Mouse (Mus musculus): Measurements from ENCODE around the gene Mpo. TPM values are rescaled to one million over a fixed set of nuclear protein-coding genes. Genes with fewer than 3 reads are reported as not detected.

The Mpo gene
- polyA plus RNA-seq, 1 experiment: not detected

GRCm38 (mm10) chr11:87811396-87811795, 18.0 kb downstream of the Mpo start:
- TF ChIP-seq CTCF (IDR thresholded peaks at IDR 0.05; ENCODE audit: insufficient read depth, low read depth, low read length): no peak
- no peak for TF ChIP-seq POLR2A (IDR thresholded peaks at IDR 0.05; ENCODE audit: insufficient read depth, low read depth, low read length)
- H3K4me3 ChIP-seq (ENCODE audit: insufficient read depth, low read depth, low read length): no peak overlapping the region
- WGBS: 22% methylated on average over 4 of the region's 4 CpGs
- 0 out of 2 replicates have a peak overlapping the region, but pooled peaks have one; percentile 4 for H3K27ac ChIP-seq (ENCODE audit: insufficient read depth, low read depth, low read length)
- H3K4me1 ChIP-seq (ENCODE audit: control insufficient read depth, insufficient read depth, low read length): peaks cover 5% of the 10 kb centered on the region

- H3K27ac ChIP-seq (ENCODE audit: insufficient read depth, low read depth, low read length): no peak overlapping the region
- WGBS: 72% methylated on average over 8 of the region's 8 CpGs
- H3K4me3 ChIP-seq (ENCODE audit: insufficient read depth, low read depth, low read length): no peak overlapping the region
- TF ChIP-seq POLR2A (IDR thresholded peaks at IDR 0.05; ENCODE audit: insufficient read depth, low read depth, low read length) (no peak), CTCF (IDR thresholded peaks at IDR 0.05; ENCODE audit: insufficient read depth, low read depth, low read length) (no peak)
- peaks cover 10% of the 10 kb centered on the region for H3K4me1 ChIP-seq (ENCODE audit: control insufficient read depth, insufficient read depth, low read length)
Measured at GRCm38 (mm10) chr11:87814831-87815230, 21.4 kb downstream of the Mpo start.

- WGBS: 3% methylated on average over 31 of the region's 31 CpGs
- Histone ChIP-seq H3K27ac (ENCODE audit: insufficient read depth, low read depth, low read length) (no peak overlapping the region), H3K4me1 (ENCODE audit: control insufficient read depth, insufficient read depth, low read length) (peaks cover 5% of the 10 kb centered on the region; the same call in 1 of the 2 replicates), H3K4me3 (ENCODE audit: insufficient read depth, low read depth, low read length) (peak overlapping the region; percentile 47)
- TF ChIP-seq CTCF (IDR thresholded peaks at IDR 0.05; ENCODE audit: insufficient read depth, low read depth, low read length) (peak; percentile 52), POLR2A (IDR thresholded peaks at IDR 0.05; ENCODE audit: insufficient read depth, low read depth, low read length) (peak; percentile 23; the same call in 1 of the 2 replicates)
Measured at GRCm38 (mm10) chr11:87816707-87817442, 23.5 kb downstream of the Mpo start.

GRCm38 (mm10) chr11:87817443-87817773, 24.0 kb downstream of the Mpo start:
- 38% methylated on average over 4 of the region's 4 CpGs for WGBS
- 0 out of 2 replicates have a peak, but pooled peaks cover 5% of the 10 kb centered on the region for H3K4me1 ChIP-seq (ENCODE audit: control insufficient read depth, insufficient read depth, low read length)
- no peak overlapping the region for H3K27ac ChIP-seq (ENCODE audit: insufficient read depth, low read depth, low read length)
- TF ChIP-seq POLR2A (IDR thresholded peaks at IDR 0.05; ENCODE audit: insufficient read depth, low read depth, low read length): no peak
- no peak for TF ChIP-seq CTCF (IDR thresholded peaks at IDR 0.05; ENCODE audit: insufficient read depth, low read depth, low read length)
- H3K4me3 ChIP-seq (ENCODE audit: insufficient read depth, low read depth, low read length): peak overlapping the region; percentile 47

GRCm38 (mm10) chr11:87821502-87821901, 28.1 kb downstream of the Mpo start:
- 64% methylated on average over 5 of the region's 5 CpGs for WGBS
- H3K4me3 ChIP-seq (ENCODE audit: insufficient read depth, low read depth, low read length): no peak overlapping the region
- H3K4me1 ChIP-seq (ENCODE audit: control insufficient read depth, insufficient read depth, low read length): 0 out of 2 replicates have a peak, but pooled peaks cover 5% of the 10 kb centered on the region
- no peak overlapping the region for H3K27ac ChIP-seq (ENCODE audit: insufficient read depth, low read depth, low read length)
- no peak for TF ChIP-seq POLR2A (IDR thresholded peaks at IDR 0.05; ENCODE audit: insufficient read depth, low read depth, low read length)
- TF ChIP-seq CTCF (IDR thresholded peaks at IDR 0.05; ENCODE audit: insufficient read depth, low read depth, low read length): no peak

- Histone ChIP-seq H3K4me3 (ENCODE audit: insufficient read depth, low read depth, low read length) (no peak within 1 kb of the TSS), H3K27ac (ENCODE audit: insufficient read depth, low read depth, low read length) (no peak within 1 kb of the TSS), H3K4me1 (ENCODE audit: control insufficient read depth, insufficient read depth, low read length) (peaks cover 2% of the 10 kb centered on the region; the same call in 1 of the 2 replicates)
- 43% methylated on average over 10 of the region's 10 CpGs for WGBS
- TF ChIP-seq CTCF (IDR thresholded peaks at IDR 0.05; ENCODE audit: insufficient read depth, low read depth, low read length): no peak
- TF ChIP-seq POLR2A (IDR thresholded peaks at IDR 0.05; ENCODE audit: insufficient read depth, low read depth, low read length): no peak
Measured at GRCm38 (mm10) chr11:87828239-87828900, 35.0 kb downstream of the Mpo start, which contains the start of gene Lpo. Lpo (minus strand) TSS chr11:87828289.

- H3K4me3 ChIP-seq (ENCODE audit: insufficient read depth, low read depth, low read length): no peak overlapping the region
- TF ChIP-seq CTCF (IDR thresholded peaks at IDR 0.05; ENCODE audit: insufficient read depth, low read depth, low read length): no peak
- no peak for TF ChIP-seq POLR2A (IDR thresholded peaks at IDR 0.05; ENCODE audit: insufficient read depth, low read depth, low read length)
- H3K27ac ChIP-seq (ENCODE audit: insufficient read depth, low read depth, low read length): no peak overlapping the region
- H3K4me1 ChIP-seq (ENCODE audit: control insufficient read depth, insufficient read depth, low read length): no peaks in the 10 kb centered on the region
- WGBS: 79% methylated on average over 8 of the region's 8 CpGs
Measured at GRCm38 (mm10) chr11:87840676-87841075, 47.3 kb downstream of the Mpo start.

- no peak overlapping the region for H3K27ac ChIP-seq (ENCODE audit: insufficient read depth, low read depth, low read length)
- WGBS: 89% methylated on average over 3 of the region's 3 CpGs
- no peak overlapping the region for H3K4me3 ChIP-seq (ENCODE audit: insufficient read depth, low read depth, low read length)
- H3K4me1 ChIP-seq (ENCODE audit: control insufficient read depth, insufficient read depth, low read length): no peaks in the 10 kb centered on the region
- TF ChIP-seq POLR2A (IDR thresholded peaks at IDR 0.05; ENCODE audit: insufficient read depth, low read depth, low read length): no peak
- TF ChIP-seq CTCF (IDR thresholded peaks at IDR 0.05; ENCODE audit: insufficient read depth, low read depth, low read length): no peak
Measured at GRCm38 (mm10) chr11:87841436-87841835, 48.1 kb downstream of the Mpo start.

- H3K27ac ChIP-seq (ENCODE audit: insufficient read depth, low read depth, low read length): no peak overlapping the region
- H3K4me1 ChIP-seq (ENCODE audit: control insufficient read depth, insufficient read depth, low read length): no peaks in the 10 kb centered on the region
- H3K4me3 ChIP-seq (ENCODE audit: insufficient read depth, low read depth, low read length): no peak overlapping the region
- TF ChIP-seq POLR2A (IDR thresholded peaks at IDR 0.05; ENCODE audit: insufficient read depth, low read depth, low read length) (no peak), CTCF (IDR thresholded peaks at IDR 0.05; ENCODE audit: insufficient read depth, low read depth, low read length) (no peak)
- WGBS: 88% methylated on average over 12 of the region's 12 CpGs
Measured at GRCm38 (mm10) chr11:87846968-87847600, 53.7 kb downstream of the Mpo start.

Data from olfactory bulb, adult 2 months (tissue).